Mouse (Mus musculus): ENCODE data around the gene Zkscan5. TPM values are rescaled to one million over a fixed set of nuclear protein-coding genes. Genes with fewer than 3 reads are reported as not detected.
A peak's percentile ranks its signal among the peaks of the same experiment; 100 is the strongest.

The Zkscan5 gene
- 10.3 TPM in 2 replicates for polyA plus RNA-seq (2014; fragmentation: Nextera tagmentation; extraction: Ambion mirVana)

GRCm38 (mm10) chr5:145203936-145204691, at the start of gene Zkscan5:
Gene Zkscan5, plus strand, starts transcription at chr5:145204562.
- H3K4me1 ChIP-seq (replicated peaks; ENCODE audit: control insufficient read depth, insufficient read depth, low read length) = peaks cover 13% of the 10 kb centered on the region
- no peaks in the 10 kb centered on the region for H3K27me3 ChIP-seq (replicated peaks; ENCODE audit: control insufficient read depth, insufficient read depth, low read length)
- peaks cover 5% of the 10 kb centered on the region; the same call in 1 of the 2 replicates for H3K36me3 ChIP-seq (ENCODE audit: control insufficient read depth, insufficient read depth, low read length)
- ATAC-seq (replicated peaks; ENCODE audit: low FRiP score) (peak; percentile 95), DNase-seq (ENCODE audit: low spot score) (peak; percentile 95)
- under 1% methylated on average over 22 of the region's 22 CpGs for WGBS
- peak within 1 kb of the TSS; percentile 74 for H3K4me2 ChIP-seq
- peak within 1 kb of the TSS; percentile 74 for H3K9ac ChIP-seq (ENCODE audit: low read depth, low read length)
- no peaks in the 10 kb centered on the region for H3K9me3 ChIP-seq (ENCODE audit: control insufficient read depth, low read length)
- H3K4me3 ChIP-seq (ENCODE audit: low read depth, low read length) = peak within 1 kb of the TSS; percentile 64
- peak within 1 kb of the TSS; percentile 85 for H3K27ac ChIP-seq (ENCODE audit: low read depth, low read length)

- Histone ChIP-seq H3K27me3 (replicated peaks; ENCODE audit: control insufficient read depth, insufficient read depth, low read length) (no peaks in the 10 kb centered on the region), H3K4me3 (ENCODE audit: low read depth, low read length) (no peak overlapping the region), H3K36me3 (ENCODE audit: control insufficient read depth, insufficient read depth, low read length) (peaks cover 38% of the 10 kb centered on the region), H3K9ac (ENCODE audit: low read depth, low read length) (no peak overlapping the region), H3K27ac (ENCODE audit: low read depth, low read length) (no peak overlapping the region), H3K4me2 (no peak overlapping the region), H3K9me3 (ENCODE audit: control insufficient read depth, low read length) (no peaks in the 10 kb centered on the region), H3K4me1 (replicated peaks; ENCODE audit: control insufficient read depth, insufficient read depth, low read length) (peaks cover 5% of the 10 kb centered on the region)
- ATAC-seq (replicated peaks; ENCODE audit: low FRiP score) = no peak
- no peak for DNase-seq (ENCODE audit: low spot score)
- WGBS = 92% methylated on average over 14 of the region's 14 CpGs
Observed at GRCm38 (mm10) chr5:145161361-145161760, 43.0 kb upstream of the Zkscan5 start.

GRCm38 (mm10) chr5:145164710-145165109, 39.7 kb upstream of the Zkscan5 start:
- WGBS = 84% methylated on average over 3 of the region's 3 CpGs
- H3K4me3 ChIP-seq (ENCODE audit: low read depth, low read length) = no peak overlapping the region
- no peak overlapping the region for H3K9ac ChIP-seq (ENCODE audit: low read depth, low read length)

GRCm38 (mm10) chr5:145165184-145165583, 39.2 kb upstream of the Zkscan5 start:
- H3K27me3 ChIP-seq (replicated peaks; ENCODE audit: control insufficient read depth, insufficient read depth, low read length) = no peaks in the 10 kb centered on the region
- H3K4me2 ChIP-seq = peak overlapping the region; percentile 88; the same call in 1 of the 2 replicates
- H3K27ac ChIP-seq (ENCODE audit: low read depth, low read length) = no peak overlapping the region
- H3K4me1 ChIP-seq (replicated peaks; ENCODE audit: control insufficient read depth, insufficient read depth, low read length) = peaks cover 13% of the 10 kb centered on the region
- H3K9me3 ChIP-seq (ENCODE audit: control insufficient read depth, low read length) = no peaks in the 10 kb centered on the region
- no peak for ATAC-seq (replicated peaks; ENCODE audit: low FRiP score)
- H3K36me3 ChIP-seq (ENCODE audit: control insufficient read depth, insufficient read depth, low read length) = peaks cover 25% of the 10 kb centered on the region
- 91% methylated on average over 15 of the region's 15 CpGs for WGBS
- H3K4me3 ChIP-seq (ENCODE audit: low read depth, low read length) = peak overlapping the region; percentile 14; the same call in 1 of the 2 replicates
- DNase-seq (ENCODE audit: low spot score) = no peak
- no peak overlapping the region for H3K9ac ChIP-seq (ENCODE audit: low read depth, low read length)

More at GRCm38 (mm10) chr5:145164710-145165109, 39.7 kb upstream of the Zkscan5 start:
- H3K27me3 ChIP-seq (replicated peaks; ENCODE audit: control insufficient read depth, insufficient read depth, low read length) = no peaks in the 10 kb centered on the region
- no peak overlapping the region for H3K27ac ChIP-seq (ENCODE audit: low read depth, low read length)
- ATAC-seq (replicated peaks; ENCODE audit: low FRiP score) = no peak
- peaks cover 24% of the 10 kb centered on the region for H3K36me3 ChIP-seq (ENCODE audit: control insufficient read depth, insufficient read depth, low read length)
- H3K4me2 ChIP-seq = no peak overlapping the region
- H3K4me1 ChIP-seq (replicated peaks; ENCODE audit: control insufficient read depth, insufficient read depth, low read length) = peaks cover 13% of the 10 kb centered on the region
- H3K9me3 ChIP-seq (ENCODE audit: control insufficient read depth, low read length) = no peaks in the 10 kb centered on the region
- no peak for DNase-seq (ENCODE audit: low spot score)

- Histone ChIP-seq H3K36me3 (ENCODE audit: control insufficient read depth, insufficient read depth, low read length) (peaks cover 29% of the 10 kb centered on the region; the same call in 1 of the 2 replicates), H3K9ac (ENCODE audit: low read depth, low read length) (peak within 1 kb of the TSS; percentile 99), H3K4me2 (peak within 1 kb of the TSS; percentile 88), H3K4me1 (replicated peaks; ENCODE audit: control insufficient read depth, insufficient read depth, low read length) (peaks cover 13% of the 10 kb centered on the region), H3K4me3 (ENCODE audit: low read depth, low read length) (peak within 1 kb of the TSS; percentile 99), H3K9me3 (ENCODE audit: control insufficient read depth, low read length) (no peaks in the 10 kb centered on the region), H3K27ac (ENCODE audit: low read depth, low read length) (peak within 1 kb of the TSS; percentile 88), H3K27me3 (replicated peaks; ENCODE audit: control insufficient read depth, insufficient read depth, low read length) (no peaks in the 10 kb centered on the region)
- DNase-seq (ENCODE audit: low spot score) (peak; percentile 98), ATAC-seq (replicated peaks; ENCODE audit: low FRiP score) (peak; percentile 95)
- 1% methylated on average over 51 of the region's 51 CpGs for WGBS
Observed at GRCm38 (mm10) chr5:145166536-145167305, 37.6 kb upstream of the Zkscan5 start, which contains the start of the genes Ptcd1 and Cpsf4. Gene Ptcd1, minus strand, starts transcription at chr5:145167108. Gene Cpsf4, plus strand, starts transcription at chr5:145167213.

- under 1% methylated on average over 26 of the region's 28 CpGs for WGBS
- peaks cover 34% of the 10 kb centered on the region; the same call in 1 of the 2 replicates for H3K36me3 ChIP-seq (ENCODE audit: control insufficient read depth, insufficient read depth, low read length)
- H3K27me3 ChIP-seq (replicated peaks; ENCODE audit: control insufficient read depth, insufficient read depth, low read length) = no peaks in the 10 kb centered on the region
- peak overlapping the region; percentile 99 for H3K9ac ChIP-seq (ENCODE audit: low read depth, low read length)
- peak overlapping the region; percentile 88 for H3K27ac ChIP-seq (ENCODE audit: low read depth, low read length)
- no peak for DNase-seq (ENCODE audit: low spot score)
- H3K4me2 ChIP-seq = peak overlapping the region; percentile 75
- ATAC-seq (replicated peaks; ENCODE audit: low FRiP score) = peak; percentile 30; the same call in 1 of the 2 replicates
- no peaks in the 10 kb centered on the region for H3K9me3 ChIP-seq (ENCODE audit: control insufficient read depth, low read length)
- H3K4me1 ChIP-seq (replicated peaks; ENCODE audit: control insufficient read depth, insufficient read depth, low read length) = peaks cover 13% of the 10 kb centered on the region
- peak overlapping the region; percentile 99 for H3K4me3 ChIP-seq (ENCODE audit: low read depth, low read length)
Observed at GRCm38 (mm10) chr5:145167306-145167661, 37.1 kb upstream of the Zkscan5 start.

- H3K9ac ChIP-seq (ENCODE audit: low read depth, low read length) = no peak overlapping the region
- H3K4me3 ChIP-seq (ENCODE audit: low read depth, low read length) = no peak overlapping the region
- WGBS = 78% methylated on average over 18 of the region's 18 CpGs
- H3K27me3 ChIP-seq (replicated peaks; ENCODE audit: control insufficient read depth, insufficient read depth, low read length) = no peaks in the 10 kb centered on the region
- ATAC-seq (replicated peaks; ENCODE audit: low FRiP score) (no peak; the same call in 1 of the 2 replicates), DNase-seq (ENCODE audit: low spot score) (no peak)
- no peak overlapping the region for H3K4me2 ChIP-seq
- H3K9me3 ChIP-seq (ENCODE audit: control insufficient read depth, low read length) = no peaks in the 10 kb centered on the region
- H3K4me1 ChIP-seq (replicated peaks; ENCODE audit: control insufficient read depth, insufficient read depth, low read length) = no peaks in the 10 kb centered on the region
- H3K27ac ChIP-seq (ENCODE audit: low read depth, low read length) = 0 out of 2 replicates have a peak overlapping the region, but pooled peaks have one; percentile 9
- peaks cover 75% of the 10 kb centered on the region for H3K36me3 ChIP-seq (ENCODE audit: control insufficient read depth, insufficient read depth, low read length)
Observed at GRCm38 (mm10) chr5:145178461-145178980, 25.8 kb upstream of the Zkscan5 start.

- ATAC-seq (replicated peaks; ENCODE audit: low FRiP score) = no peak
- WGBS = 80% methylated on average over 2 of the region's 2 CpGs
- peaks cover 57% of the 10 kb centered on the region for H3K36me3 ChIP-seq (ENCODE audit: control insufficient read depth, insufficient read depth, low read length)
- H3K27ac ChIP-seq (ENCODE audit: low read depth, low read length) = no peak overlapping the region
- H3K9ac ChIP-seq (ENCODE audit: low read depth, low read length) = no peak overlapping the region
- no peak overlapping the region for H3K4me3 ChIP-seq (ENCODE audit: low read depth, low read length)
- no peak overlapping the region for H3K4me2 ChIP-seq
- no peaks in the 10 kb centered on the region for H3K9me3 ChIP-seq (ENCODE audit: control insufficient read depth, low read length)
- no peak for DNase-seq (ENCODE audit: low spot score)
- H3K27me3 ChIP-seq (replicated peaks; ENCODE audit: control insufficient read depth, insufficient read depth, low read length) = no peaks in the 10 kb centered on the region
- H3K4me1 ChIP-seq (replicated peaks; ENCODE audit: control insufficient read depth, insufficient read depth, low read length) = peaks cover 15% of the 10 kb centered on the region
Observed at GRCm38 (mm10) chr5:145185244-145185643, 19.1 kb upstream of the Zkscan5 start.
